Mouse (Mus musculus) CH12.LX (cell line): ENCODE measurements around the gene Tmem258. TPM values are rescaled to one million over a fixed set of nuclear protein-coding genes. Genes with fewer than 3 reads are reported as not detected.

Source experiments
- DNase-seq: peaks from one replicate; pipeline ENCODE4 v3.0.0-alpha.2; 2013; ENCODE audit errors: extremely low read depth
- H3K27ac ChIP-seq: 2 replicates; pipeline ENCODE4 v1.5.1; 2012; ENCODE audit warnings: low read depth, mild to moderate bottlenecking, control low read depth, moderate library complexity; ENCODE audit not compliant: insufficient read depth
- H3K27me3 ChIP-seq: replicated peaks from 2 replicates; pipeline ENCODE3; 2012; ENCODE audit warnings: inconsistent platforms
- H3K36me3 ChIP-seq, 2 experiments: replicated peaks in 1 of 2; 2 replicates each; pipeline versions ENCODE3 to v1.6.1; 2012; ENCODE audit warnings: inconsistent platforms in 1 of 2, low read length in 1 of 2, mild to moderate bottlenecking in 1 of 2, mixed read lengths in 1 of 2, moderate library complexity in 1 of 2; ENCODE audit not compliant: control insufficient read depth in 1 of 2, insufficient read depth in 1 of 2
- H3K4me1 ChIP-seq, 2 experiments: 2 replicates each; pipeline ENCODE4 v1.6.1; 2012; ENCODE audit warnings: inconsistent platforms in 1 of 2, moderate library complexity in 1 of 2; ENCODE audit not compliant: insufficient read depth in 2 of 2, control insufficient read depth in 1 of 2
- H3K4me2 ChIP-seq: 2 replicates; pipeline ENCODE4 v1.6.1; 2012; ENCODE audit warnings: low read depth, mild to moderate bottlenecking, control low read depth; ENCODE audit not compliant: poor library complexity, insufficient read depth, severe bottlenecking
- H3K4me3 ChIP-seq, 3 experiments: fragments of 150-350 bp in 1 of 3; sonication (generic) in 1 of 3; replicated peaks in 1 of 3; 2 replicates each; pipeline versions ENCODE3 to v1.5.1; 2011 to 2012; ENCODE audit warnings: low read depth in 2 of 3, low read length in 2 of 3, mild to moderate bottlenecking in 2 of 3, moderate library complexity in 2 of 3, control low read depth in 1 of 3, improper control_type of control experiment in 1 of 3, inconsistent platforms in 1 of 3, mixed read lengths in 1 of 3; ENCODE audit not compliant: poor library complexity in 1 of 3
- H3K79me2 ChIP-seq: replicated peaks from 2 replicates; pipeline ENCODE4 v1.6.1; 2012; ENCODE audit warnings: mild to moderate bottlenecking, moderate library complexity; ENCODE audit not compliant: control insufficient read depth, poor library complexity, insufficient read depth, severe bottlenecking; ENCODE audit errors: extremely low read depth
- H3K9ac ChIP-seq: 2 replicates; pipeline ENCODE4 v1.6.1; 2012; ENCODE audit warnings: low read depth, mild to moderate bottlenecking, control low read depth, moderate library complexity; ENCODE audit not compliant: insufficient read depth
- H3K9me3 ChIP-seq: replicated peaks from 2 replicates; pipeline ENCODE3; 2012; ENCODE audit warnings: low read length, inconsistent platforms, mixed read lengths
- CHD1 ChIP-seq: IDR thresholded peaks from 2 replicates; pipeline ENCODE4 v1.6.1; 2012; ENCODE audit warnings: low read depth, low read length, improper control_type of control experiment, inconsistent platforms
- CTCF ChIP-seq, 2 experiments: IDR thresholded peaks in 1 of 2; conservative IDR thresholded peaks in 1 of 2; 2 replicates each; pipeline ENCODE4 v1.5.1; 2011 to 2012; ENCODE audit warnings: low read depth in 2 of 2, low read length in 2 of 2, improper control_type of control experiment in 1 of 2, inconsistent platforms in 1 of 2, mild to moderate bottlenecking in 1 of 2, moderate library complexity in 1 of 2
- E2F4 ChIP-seq: IDR thresholded peaks from 2 replicates; pipeline ENCODE4 v1.6.1; 2011; ENCODE audit warnings: low read depth, low read length, improper control_type of control experiment; ENCODE audit not compliant: insufficient replicate concordance
- EP300 ChIP-seq: IDR thresholded peaks from 2 replicates; pipeline ENCODE4 v1.6.1; 2011; ENCODE audit warnings: low read length, improper control_type of control experiment
- ETS1 ChIP-seq: conservative IDR thresholded peaks from 2 replicates; pipeline ENCODE4 v1.6.1; 2012; ENCODE audit warnings: low read depth, mild to moderate bottlenecking, inconsistent platforms, low read length, improper control_type of control experiment, moderate library complexity
- GABPA ChIP-seq: IDR thresholded peaks from 2 replicates; pipeline ENCODE4 v1.6.1; 2012; ENCODE audit warnings: low read depth, low read length, improper control_type of control experiment, inconsistent platforms; ENCODE audit not compliant: insufficient replicate concordance
- HCFC1 ChIP-seq: IDR thresholded peaks from 2 replicates; pipeline ENCODE4 v1.6.1; 2012; ENCODE audit warnings: low read depth, mild to moderate bottlenecking, inconsistent platforms, low read length, improper control_type of control experiment
- MAFK ChIP-seq: IDR thresholded peaks from 2 replicates; pipeline ENCODE4 v1.6.1; 2011; ENCODE audit warnings: low read length, improper control_type of control experiment; ENCODE audit not compliant: insufficient replicate concordance
- MAX ChIP-seq: IDR thresholded peaks from 2 replicates; pipeline ENCODE4 v1.6.1; 2011; ENCODE audit warnings: low read length, improper control_type of control experiment
- MAZ ChIP-seq: IDR thresholded peaks from 2 replicates; pipeline ENCODE4 v1.6.1; 2012; ENCODE audit warnings: low read depth, mild to moderate bottlenecking, inconsistent platforms, low read length, improper control_type of control experiment, moderate library complexity
- MXI1 ChIP-seq: IDR thresholded peaks from 2 replicates; pipeline ENCODE4 v1.6.1; 2011; ENCODE audit warnings: mild to moderate bottlenecking, low read depth, low read length, improper control_type of control experiment
- MYC ChIP-seq: IDR thresholded peaks from 2 replicates; pipeline ENCODE4 v1.6.1; 2011; ENCODE audit warnings: low read depth, mild to moderate bottlenecking, improper control_type of control experiment, low read length
- PAX5 ChIP-seq: IDR thresholded peaks from 2 replicates; pipeline ENCODE4 v1.6.1; 2012; ENCODE audit warnings: low read length, inconsistent platforms, mixed read lengths
- RAD21 ChIP-seq: IDR thresholded peaks from 2 replicates; pipeline ENCODE4 v1.6.1; 2011; ENCODE audit warnings: low read depth, mild to moderate bottlenecking, low read length, improper control_type of control experiment, moderate library complexity
- SIN3A ChIP-seq: IDR thresholded peaks from 2 replicates; pipeline ENCODE4 v1.6.1; 2012; ENCODE audit warnings: low read length, improper control_type of control experiment, inconsistent platforms
- SMC3 ChIP-seq: IDR thresholded peaks from 2 replicates; pipeline ENCODE4 v1.6.1; 2011; ENCODE audit warnings: low read depth, low read length, improper control_type of control experiment
- TBP ChIP-seq: conservative IDR thresholded peaks from 2 replicates; pipeline ENCODE4 v1.6.1; 2011; ENCODE audit warnings: low read depth, low read length, improper control_type of control experiment
- TCF12 ChIP-seq: IDR thresholded peaks from 2 replicates; pipeline ENCODE4 v1.6.1; 2014; ENCODE audit warnings: low read depth, mild to moderate bottlenecking, inconsistent platforms, low read length, improper control_type of control experiment
- UBTF ChIP-seq: IDR thresholded peaks from 2 replicates; pipeline ENCODE4 v1.6.1; 2012; ENCODE audit warnings: low read depth, mild to moderate bottlenecking, inconsistent platforms, low read length, improper control_type of control experiment, moderate library complexity
- USF2 ChIP-seq: conservative IDR thresholded peaks from 2 replicates; pipeline ENCODE4 v1.6.1; 2011; ENCODE audit warnings: low read depth, low read length, improper control_type of control experiment
- ZC3H11A ChIP-seq: IDR thresholded peaks from 2 replicates; pipeline ENCODE4 v1.6.1; 2012; ENCODE audit warnings: low read depth, mild to moderate bottlenecking, inconsistent platforms, low read length, improper control_type of control experiment
- ZKSCAN1 ChIP-seq: IDR thresholded peaks from 2 replicates; pipeline ENCODE4 v1.6.1; 2012; ENCODE audit warnings: low read depth, inconsistent platforms, low read length, improper control_type of control experiment, borderline replicate concordance
- dilution Hi-C: fragments of 300-500 bp; cut with MboI; formaldehyde crosslinking; loops from 2 replicates; pipeline ENCODE4 v1.14.3; 2020; ENCODE audit warnings: low sequenced_read_pairs; ENCODE audit not compliant: extremely low pct_unique_long_range_greater_than_20kb, extremely low pct_ligation_motif_present
- in situ Hi-C: fragments of 300-500 bp; cut with MboI; formaldehyde crosslinking; loops from 3 replicates; pipeline ENCODE4 v1.14.3; 2019; ENCODE audit warnings: low sequenced_read_pairs, low pct_ligation_motif_present, low pct_unique_long_range_greater_than_20kb, mixed read lengths
- polyA plus RNA-seq: library from polyadenylated mRNA; unstranded; fragments of >175 nt; gene quantifications from 2 replicates; pipeline ENCODE4 v1.2.1, GENCODE M21; 2012; ENCODE audit warnings: low read depth; ENCODE audit not compliant: insufficient read length
- total RNA-seq, 2 experiments: library from RNA; depleted of rRNA; stranded (reverse); fragments of 300-350 nt in 1 of 2; fragments of >200 nt in 1 of 2; gene quantifications; 2 replicates each; pipeline ENCODE4 v1.2.3; 2012 to 2014

Tmem258 gene
- total and polyA plus RNA-seq, 3 experiments = 164 to 344 (median 253) TPM

DNA sequence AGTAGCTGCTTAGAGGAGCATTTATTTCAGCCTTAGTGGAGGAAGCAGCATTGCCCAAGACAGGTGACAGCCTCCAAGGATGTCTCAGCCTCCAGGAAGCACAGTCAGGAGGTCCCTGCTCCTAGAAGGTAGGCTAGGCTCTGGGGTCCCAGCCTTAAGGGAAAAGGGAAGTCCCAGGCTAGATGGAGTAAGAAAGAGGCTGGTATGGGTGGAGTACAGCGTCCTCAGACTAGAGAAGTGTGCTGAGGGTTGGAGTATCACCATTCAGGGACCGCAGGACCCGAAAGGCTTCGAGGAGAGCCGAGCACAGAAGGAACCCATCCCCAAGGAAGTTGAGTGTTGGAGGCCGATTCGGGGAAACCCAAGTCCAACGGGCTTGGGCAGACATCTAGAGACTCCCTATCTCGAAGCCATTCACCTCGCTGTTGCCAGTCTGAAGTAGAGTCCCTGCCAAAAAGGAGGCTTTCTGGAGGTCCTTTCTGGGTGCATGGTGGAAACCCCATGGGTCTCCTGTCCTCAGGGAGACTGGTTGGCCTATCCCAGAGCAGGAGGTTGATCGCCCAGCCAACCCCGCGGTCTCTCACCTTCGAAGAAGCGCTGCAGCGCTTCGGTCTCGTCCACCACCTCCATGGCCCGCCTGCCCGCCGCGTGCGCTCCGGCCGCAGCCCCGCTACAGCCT lies 36.3 kb downstream of the Tmem258 start:
- dilution Hi-C loops = no loop called here
- no peak overlapping the region for H3K27ac ChIP-seq
- peaks cover 64% of the 10 kb centered on the region for H3K27me3 ChIP-seq

DNA sequence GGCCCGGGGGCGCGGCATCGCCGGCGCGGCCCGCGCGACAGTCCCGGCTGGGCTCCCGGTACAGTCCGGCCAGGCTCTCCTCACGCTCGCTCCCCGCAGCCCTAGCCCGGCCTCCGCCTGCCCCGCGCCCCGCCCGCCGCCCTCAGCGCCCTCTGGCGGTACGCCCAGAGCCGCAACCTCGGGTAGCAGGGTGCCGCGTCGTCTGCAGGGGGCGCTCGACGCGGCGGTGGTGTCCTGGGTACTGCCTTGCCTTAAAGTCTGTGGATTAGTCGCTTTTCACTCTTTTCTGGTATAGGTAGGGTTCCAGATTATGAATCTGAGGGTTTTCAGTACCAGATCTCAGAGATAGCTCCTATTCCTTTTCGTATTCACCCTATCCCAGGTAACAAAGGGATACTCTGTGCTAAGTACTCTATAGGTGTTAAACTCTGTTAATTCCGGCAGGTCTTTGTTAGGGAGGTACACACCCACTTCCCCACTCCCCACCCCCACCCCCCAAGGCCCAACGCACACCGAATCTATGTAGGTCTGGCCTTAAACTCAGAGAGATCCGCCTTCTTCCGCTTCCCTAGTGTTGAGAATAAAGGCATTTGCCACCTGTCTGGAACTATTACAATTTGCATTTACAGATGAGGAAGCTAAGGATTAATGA lies 37.0 kb downstream of the Tmem258 start, which contains the start of gene Myrf:
Gene Myrf (minus strand): TSS at position 95 of the 652 bp plus-strand sequence.
- Histone ChIP-seq H3K27me3 (peaks cover 61% of the 10 kb centered on the region), H3K79me2 (no peaks in the 10 kb centered on the region), H3K4me3 (peak within 1 kb of the TSS in 1 of 3 experiments; percentile 41), H3K9ac (no peak within 1 kb of the TSS), H3K27ac (no peak within 1 kb of the TSS), H3K9me3 (no peaks in the 10 kb centered on the region), H3K4me1 (peaks cover 0 to 3% of the 10 kb centered on the region in 2 experiments; a peak in 2 of 4 replicates), H3K36me3 (no peaks in the 10 kb centered on the region), H3K4me2 (peak within 1 kb of the TSS; percentile 27; the same call in 1 of the 2 replicates)
- in situ Hi-C loops (no loop called here), dilution Hi-C loops (no loop called here)
- DNase-seq = no peak
- TF ChIP-seq MAX (no peak), MXI1 (no peak), CTCF (conservative IDR thresholded peaks at IDR 0.05 in 1 of 2, IDR thresholded peaks at IDR 0.05 in 1 of 2; ENCODE audit: low read depth in 2 of 2, low read length in 2 of 2) (peak in 1 of 2 experiments; percentile 99; a peak in 2 of 4 replicates), MAFK (no peak), E2F4 (no peak), SIN3A (no peak), CHD1 (no peak), SMC3 (peak; percentile 36), TCF12 (no peak)

More for the DNA sequence above, 36.3 kb downstream of the Tmem258 start:
- in situ Hi-C loops = no loop called here
- peaks cover 0 to 3% of the 10 kb centered on the region in 2 experiments; a peak in 2 of 4 replicates for H3K4me1 ChIP-seq
- peak overlapping the region; percentile 27; the same call in 1 of the 2 replicates for H3K4me2 ChIP-seq
- no peak for DNase-seq
- H3K4me3 ChIP-seq = peak overlapping the region in 1 of 3 experiments; percentile 41
- H3K79me2 ChIP-seq = no peaks in the 10 kb centered on the region
- H3K9me3 ChIP-seq = no peaks in the 10 kb centered on the region
- H3K36me3 ChIP-seq = no peaks in the 10 kb centered on the region
- H3K9ac ChIP-seq = no peak overlapping the region
- no peak for TF ChIP-seq RAD21
- TF ChIP-seq TBP = no peak

DNA sequence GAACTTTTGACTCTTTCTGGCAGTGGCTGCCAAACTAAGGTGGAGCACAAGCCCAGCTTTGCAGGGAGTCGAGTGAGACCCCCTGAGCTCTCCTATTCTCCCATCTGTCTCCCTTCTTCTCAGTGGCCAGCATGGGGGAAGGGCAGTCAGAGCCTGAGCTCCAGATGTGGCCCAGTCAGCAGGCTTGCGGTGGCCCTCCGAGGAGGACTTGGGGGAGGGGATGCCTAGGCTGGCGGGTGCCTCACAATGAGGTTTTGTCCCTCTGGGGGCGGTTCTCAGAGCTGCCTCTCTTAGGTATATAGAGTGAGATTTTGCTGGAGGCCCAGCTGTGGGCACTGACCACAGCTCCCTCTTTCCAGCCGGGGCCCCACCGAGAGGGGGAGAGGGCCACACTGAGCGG lies 39.1 kb downstream of the Tmem258 start:
- H3K9me3 ChIP-seq = no peaks in the 10 kb centered on the region
- TF ChIP-seq MAZ (no peak), PAX5 (no peak), TCF12 (no peak), SIN3A (no peak), HCFC1 (no peak), MYC (no peak), ZC3H11A (no peak), ZKSCAN1 (no peak), USF2 (no peak), GABPA (no peak), UBTF (no peak), CHD1 (no peak), EP300 (no peak), ETS1 (no peak), TBP (no peak)
- TF ChIP-seq, all 38 proteins: peak for 0
- Histone ChIP-seq H3K27ac (no peak overlapping the region), H3K4me3 (no peak overlapping the region), H3K4me1 (peaks cover 8 to 20% of the 10 kb centered on the region in 2 experiments; a peak in 3 of 4 replicates), H3K79me2 (no peaks in the 10 kb centered on the region), H3K9ac (no peak overlapping the region), H3K27me3 (peaks cover 59% of the 10 kb centered on the region), H3K36me3 (no peaks in the 10 kb centered on the region), H3K4me2 (no peak overlapping the region)
- DNase-seq = no peak
- dilution Hi-C loops (no loop called here), in situ Hi-C loops (no loop called here)
